Mouse (Mus musculus) naive thymus-derived CD4-positive, alpha-beta T cell, adult 2 months (primary cell): ENCODE measurements at regions not wholly inside any gene's neighbourhood (a gene's known extent, or its start where the extent isn't known, plus 50 kb on each side); places are given as distances from the start of the nearest gene placed in this dataset.

Source experiments
- DNase-seq: peaks from one replicate; pipeline ENCODE4 v3.0.0-alpha.2; 2011; ENCODE audit warnings: low read depth

- no peak for DNase-seq
These were observed 233.4 kb upstream of the Tbx18 start for GRCm38 (mm10) chr9:87964508-87964907.

GRCm38 (mm10) chr9:87965103-87965780 lies 234.2 kb upstream of the Tbx18 start:
- DNase-seq, result no peak

GRCm38 (mm10) chr9:87968190-87969082 lies 237.4 kb upstream of the Tbx18 start:
- DNase-seq, result no peak

DNA sequence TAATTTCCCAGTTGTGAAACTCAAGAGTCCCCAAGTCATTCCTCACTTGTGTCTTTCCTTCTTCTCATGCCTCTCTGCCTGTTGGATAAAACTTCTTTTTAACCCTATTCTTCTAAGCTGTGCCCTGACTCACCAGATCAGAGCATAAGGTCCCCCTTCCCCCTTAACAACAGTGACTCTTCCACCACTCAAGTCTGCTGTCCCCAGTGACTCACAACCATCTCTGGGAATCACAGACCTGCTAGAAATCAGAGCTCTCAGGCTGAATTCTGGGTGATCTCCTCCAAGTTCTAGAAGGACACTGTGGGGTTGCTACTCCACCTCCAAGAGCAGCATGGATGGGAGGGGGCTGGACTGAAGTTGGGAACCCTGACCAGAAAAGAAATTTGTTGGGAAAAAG lies 239.5 kb upstream of the Tbx18 start:
- no peak for DNase-seq

GRCm38 (mm10) chr9:87971791-87972190 lies 240.7 kb upstream of the Tbx18 start:
- no peak for DNase-seq

DNA sequence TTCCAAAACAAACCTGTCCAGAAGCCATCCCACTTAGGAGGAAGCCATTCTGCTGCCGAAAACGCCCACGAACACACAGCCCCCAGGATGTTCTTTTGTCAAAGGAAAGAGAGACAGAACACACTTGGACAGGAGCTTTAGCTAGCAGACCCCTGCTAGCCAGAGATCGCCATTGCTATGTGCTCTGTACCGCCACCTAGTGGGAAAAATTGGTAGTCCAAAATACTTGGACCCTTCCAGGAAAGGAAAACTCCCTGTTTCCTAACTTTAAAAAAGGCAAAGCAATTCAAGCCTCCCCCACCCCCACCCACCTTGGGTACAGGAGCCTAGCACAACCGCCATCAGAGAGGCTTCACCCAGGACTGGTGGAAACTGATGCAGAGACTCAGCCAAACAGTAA lies 242.5 kb upstream of the Tbx18 start:
- DNase-seq, result no peak

DNA sequence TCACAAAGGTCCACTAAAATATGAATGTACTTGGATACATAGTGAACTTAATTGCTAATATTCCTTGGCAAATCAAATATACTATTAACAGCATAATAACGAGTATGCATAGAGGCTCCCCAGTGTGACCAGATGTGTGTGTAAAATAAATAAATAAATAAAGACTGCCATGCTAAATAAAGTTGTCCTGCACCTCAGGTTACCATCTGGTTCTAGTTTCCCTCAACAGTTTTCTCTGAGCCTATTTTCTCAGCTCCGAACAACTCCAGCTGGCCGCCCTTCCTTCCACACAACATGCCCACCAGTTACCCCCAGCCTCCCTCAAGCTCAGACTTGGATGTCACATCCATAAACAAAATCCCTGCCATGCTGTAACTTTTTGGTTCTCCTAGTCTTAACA lies 253.8 kb upstream of the Tbx18 start:
- no peak for DNase-seq

- no peak for DNase-seq
These were observed 254.4 kb upstream of the Tbx18 start for GRCm38 (mm10) chr9:87985439-87985838.

DNA sequence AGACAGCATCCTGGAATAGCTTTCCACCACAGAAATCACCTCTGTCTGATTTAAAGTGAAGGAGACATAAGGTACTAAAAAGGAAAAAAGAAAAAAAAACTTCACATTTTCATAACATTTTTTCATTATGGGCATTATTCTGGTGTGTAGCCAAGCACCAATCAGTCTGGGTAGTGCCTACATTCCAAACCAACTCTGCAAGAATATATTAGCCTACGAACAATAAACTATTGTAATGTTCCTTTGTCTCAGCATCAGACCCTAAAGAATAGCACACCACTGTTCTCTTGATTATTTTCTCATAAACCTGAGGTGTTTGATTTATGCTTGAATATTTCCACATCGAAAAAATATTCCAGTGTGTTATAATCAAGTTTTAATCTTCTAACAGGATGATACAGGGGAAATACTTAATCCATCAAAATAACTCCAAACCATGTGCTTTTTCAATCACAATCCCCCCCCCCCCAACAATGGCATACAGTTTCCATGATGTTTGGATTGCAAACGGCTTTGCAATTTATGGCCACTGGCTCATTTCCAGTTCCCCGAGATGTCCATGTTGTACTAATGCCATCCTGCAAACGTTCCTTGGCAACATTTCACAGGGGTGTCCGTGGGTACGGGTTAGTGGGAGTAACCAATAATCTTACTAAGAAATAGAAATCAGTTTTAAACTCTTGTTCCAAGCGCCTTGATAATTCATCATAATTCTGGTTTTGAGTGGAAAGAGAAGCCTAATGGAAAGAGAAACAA lies 275.1 kb upstream of the Tbx18 start:
- no peak for DNase-seq

DNA sequence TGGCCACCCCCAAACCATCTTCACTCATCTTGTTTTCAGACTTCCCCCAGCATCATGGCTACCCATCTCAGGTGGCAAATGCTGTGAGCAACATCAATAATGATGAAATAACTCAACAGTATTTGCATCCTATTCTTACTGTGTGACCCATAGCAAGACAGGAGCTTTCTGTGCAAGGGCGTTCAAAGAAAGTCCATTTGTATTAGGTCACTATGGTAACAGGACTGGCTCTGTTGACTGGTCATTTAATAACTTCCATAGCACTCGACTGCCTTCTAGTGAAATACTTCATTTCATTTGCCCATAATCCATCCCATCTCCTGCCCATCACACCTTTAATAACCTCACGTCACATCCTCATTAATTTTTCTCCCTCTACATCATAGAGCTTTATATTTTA lies 292.7 kb upstream of the Tbx18 start:
- DNase-seq, result no peak

GRCm38 (mm10) chr9:88025936-88026335 lies 294.9 kb upstream of the Tbx18 start:
- DNase-seq, result no peak

- DNase-seq, result no peak
These were observed 296.4 kb upstream of the Nt5e start for GRCm38 (mm10) chr9:88030509-88031148.

DNA sequence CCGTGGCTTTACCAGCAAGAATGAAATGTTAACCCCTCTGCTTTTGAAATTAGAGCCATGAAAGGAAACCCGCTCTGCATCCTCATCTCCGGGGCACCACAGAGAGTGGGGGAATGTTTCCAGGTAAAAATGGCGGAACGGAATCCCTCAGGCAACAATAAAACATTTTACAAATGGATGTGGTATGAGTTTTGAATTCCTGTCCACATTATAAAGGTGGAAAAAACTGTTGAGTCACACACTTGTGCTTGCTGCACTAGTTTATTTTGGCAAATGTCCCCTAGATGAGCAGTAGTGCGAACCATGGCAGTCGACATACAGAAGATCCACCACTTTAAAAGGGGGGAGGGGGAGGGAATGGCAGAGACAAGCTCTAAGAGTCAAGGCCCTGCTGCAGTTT lies 289.4 kb upstream of the Nt5e start:
- no peak for DNase-seq

GRCm38 (mm10) chr9:88049270-88049669 lies 277.7 kb upstream of the Nt5e start:
- no peak for DNase-seq

GRCm38 (mm10) chr9:88049792-88050191 lies 277.2 kb upstream of the Nt5e start:
- no peak for DNase-seq

GRCm38 (mm10) chr9:88058551-88058950 lies 268.4 kb upstream of the Nt5e start:
- DNase-seq, result no peak

DNA sequence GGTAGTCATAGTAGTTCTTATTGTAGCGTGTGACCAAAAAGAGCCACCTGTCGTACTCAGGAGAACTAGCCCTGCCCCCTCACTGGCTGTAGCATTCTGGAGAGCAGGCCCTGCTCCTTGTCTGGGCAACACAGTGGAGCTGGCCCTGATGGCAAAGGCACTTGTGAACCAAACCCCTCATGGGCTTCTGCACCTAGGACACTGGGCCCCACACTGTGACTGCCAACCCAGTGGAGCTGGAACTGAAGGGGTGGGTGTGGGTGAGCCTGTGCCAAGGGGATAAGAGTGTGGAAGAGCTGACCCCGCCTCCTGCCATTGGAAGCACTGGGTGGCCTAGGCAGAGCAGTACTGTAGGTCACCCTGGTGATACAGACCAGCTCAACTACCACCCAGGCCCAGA lies 268.0 kb upstream of the Nt5e start:
- DNase-seq, result no peak

GRCm38 (mm10) chr9:88063973-88064676 lies 262.9 kb upstream of the Nt5e start:
- no peak for DNase-seq

DNA sequence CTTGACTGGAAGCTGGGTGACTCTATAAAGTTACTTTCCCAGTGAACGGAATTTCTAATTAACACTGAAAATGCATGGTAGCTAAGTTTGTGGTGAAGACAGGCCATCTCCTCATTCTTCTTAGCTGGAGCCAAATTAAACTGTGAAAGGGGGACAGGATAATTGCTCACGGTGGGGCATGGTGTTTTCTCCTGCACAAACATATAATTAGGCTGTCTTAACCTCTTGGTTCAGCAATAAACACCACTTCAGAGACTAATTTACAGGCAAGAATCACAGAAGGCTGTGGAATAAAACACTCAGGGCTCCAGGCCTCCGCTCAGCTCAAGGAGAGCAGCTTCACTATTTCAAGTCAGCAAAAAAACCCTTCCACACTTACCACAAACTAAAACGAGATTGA lies 261.9 kb upstream of the Nt5e start:
- DNase-seq, result no peak

DNA sequence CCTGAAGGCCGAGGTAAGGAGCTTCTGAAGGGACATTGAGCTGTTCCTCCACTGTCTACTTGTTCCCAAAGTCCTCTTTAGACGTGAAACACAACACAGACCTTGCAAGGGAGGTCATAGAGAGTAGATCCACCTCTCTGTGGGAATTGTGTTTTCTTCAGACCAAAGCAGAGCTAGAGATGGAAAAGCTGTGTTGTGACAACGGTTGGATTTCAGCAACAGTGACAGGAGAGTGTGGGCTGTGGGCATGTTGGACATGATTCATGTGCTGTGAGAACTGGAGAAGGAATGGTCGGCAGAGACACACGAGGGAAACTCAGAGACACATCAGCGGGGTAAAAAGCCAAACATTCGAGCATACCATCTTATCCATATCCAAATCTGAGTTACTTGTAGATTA lies 261.2 kb upstream of the Nt5e start:
- DNase-seq, result no peak

DNA sequence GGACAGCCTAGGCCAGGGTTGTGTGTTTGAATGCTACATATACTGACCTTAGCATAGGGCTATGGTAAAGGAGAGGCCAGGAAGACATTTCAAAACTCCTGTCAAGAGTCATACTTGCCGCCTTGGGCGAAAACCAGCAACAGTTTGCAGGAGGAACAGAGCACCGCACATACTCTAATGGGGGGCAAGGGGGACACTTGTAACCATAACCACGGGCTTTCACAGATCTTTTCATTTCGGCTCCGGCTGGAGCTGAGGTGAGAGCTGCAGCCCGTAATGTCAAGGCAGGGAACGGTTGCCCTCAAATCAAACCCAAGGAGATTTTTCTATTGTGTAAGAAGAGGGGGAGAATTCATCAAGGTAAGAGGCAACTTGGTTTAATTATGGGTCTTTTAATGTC lies 258.7 kb upstream of the Nt5e start:
- DNase-seq, result no peak

DNA sequence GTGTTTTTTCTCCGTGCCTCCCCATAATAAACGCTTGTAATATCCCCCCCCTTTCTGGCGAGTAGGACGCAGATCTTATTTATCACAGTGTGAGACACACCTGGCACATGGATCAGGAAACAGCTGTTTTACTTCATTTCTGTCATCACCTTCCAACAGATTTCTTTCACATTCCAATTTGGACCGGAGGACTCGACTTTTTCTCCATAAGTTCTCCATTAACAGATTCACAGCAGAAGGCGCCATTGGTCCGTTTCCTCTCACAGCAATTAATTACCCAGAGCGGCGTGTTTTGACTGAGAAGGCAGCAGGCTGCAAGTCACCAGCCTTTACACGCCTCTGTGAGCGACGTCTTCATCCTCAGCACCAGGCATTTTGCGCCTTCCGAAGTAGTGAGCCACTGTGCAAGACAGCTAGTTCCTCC lies 258.1 kb upstream of the Nt5e start:
- no peak for DNase-seq
